Mouse (Mus musculus) embryonic facial prominence, embryonic 14.5 days (tissue): ENCODE data around the gene Tmem238l. TPM values are rescaled to one million over a fixed set of nuclear protein-coding genes. Genes with fewer than 3 reads are reported as not detected.
A peak's percentile ranks its signal among the peaks of the same experiment; 100 is the strongest.

Experiments used
- ATAC-seq: fragments of 200-750 bp; cut with Nextera tagmentation; 2 replicates; pipeline ENCODE4 v1.8.0; 2017; ENCODE audit warnings: low read depth, moderate number of reproducible peaks, moderate TSS enrichment
- DNase-seq: peaks from one replicate; pipeline ENCODE4 v3.0.0-alpha.2; 2015; ENCODE audit warnings: low spot score
- H3K27ac ChIP-seq: fragments of 300-500 bp; sonication (generic); replicated peaks from 2 replicates; pipeline ENCODE4 v1.5.1; 2014; ENCODE audit warnings: low read depth, mild to moderate bottlenecking, low read length, moderate library complexity
- H3K27me3 ChIP-seq: fragments of 300-500 bp; sonication (generic); replicated peaks from 2 replicates; pipeline ENCODE4 v1.6.1; 2014; ENCODE audit warnings: low read length; ENCODE audit not compliant: control insufficient read depth, insufficient read depth
- H3K36me3 ChIP-seq: fragments of 300-500 bp; sonication (generic); 2 replicates; pipeline ENCODE4 v1.6.1; 2014; ENCODE audit warnings: low read length, mixed read lengths; ENCODE audit not compliant: control insufficient read depth, insufficient read depth
- H3K4me1 ChIP-seq: fragments of 300-500 bp; sonication (generic); 2 replicates; pipeline ENCODE4 v1.6.1; 2014; ENCODE audit warnings: antibody characterized with exemption, low read length; ENCODE audit not compliant: control insufficient read depth, insufficient read depth
- H3K4me2 ChIP-seq: fragments of 300-500 bp; sonication (generic); 2 replicates; pipeline ENCODE4 v1.6.1; 2014; ENCODE audit warnings: low read depth, mild to moderate bottlenecking, low read length, moderate library complexity, mixed read lengths
- H3K4me3 ChIP-seq: fragments of 300-500 bp; sonication (generic); 2 replicates; pipeline ENCODE4 v1.5.1; 2014; ENCODE audit warnings: low read depth, mild to moderate bottlenecking, low read length
- H3K9ac ChIP-seq: fragments of 300-500 bp; sonication (generic); 2 replicates; pipeline ENCODE4 v1.6.1; 2014; ENCODE audit warnings: low read depth, mild to moderate bottlenecking, low read length, moderate library complexity, mixed read lengths
- H3K9me3 ChIP-seq: fragments of 300-500 bp; sonication (generic); 2 replicates; pipeline ENCODE4 v1.6.1; 2016; ENCODE audit warnings: low read length; ENCODE audit not compliant: control insufficient read depth
- WGBS: fragments of 180-500 bp; shearing (Covaris S2); extraction: QIAGEN DNeasy Blood & Tissue Kit; methylation state at CpG from one replicate; pipeline ENCODE4 v1.1.7; 2014; 5-methylcytosine and 5-hydroxymethylcytosine counted together
- polyA plus RNA-seq: library from polyadenylated mRNA; unstranded; fragments of >200 nt; fragmentation: Nextera tagmentation; extraction: Ambion mirVana; gene quantifications from 2 replicates; pipeline ENCODE4 v1.2.1, GENCODE M21; 2014

The Tmem238l gene
- polyA plus RNA-seq, 1 experiment from 2014 or later = not detected

GRCm38 (mm10) chr11:66966500-66967116, 10.2 kb downstream of the Tmem238l start:
- H3K9ac ChIP-seq = no peak overlapping the region
- H3K9me3 ChIP-seq = no peaks in the 10 kb centered on the region
- DNase-seq (peak; percentile 4), ATAC-seq (no peak)
- H3K4me3 ChIP-seq = no peak overlapping the region
- H3K4me1 ChIP-seq = no peaks in the 10 kb centered on the region
- 21% methylated on average over 7 of the region's 7 CpGs for WGBS
- no peaks in the 10 kb centered on the region for H3K36me3 ChIP-seq
- no peak overlapping the region for H3K4me2 ChIP-seq
- H3K27ac ChIP-seq = no peak overlapping the region
- no peaks in the 10 kb centered on the region; the same call in 1 of the 2 replicates for H3K27me3 ChIP-seq

GRCm38 (mm10) chr11:66968575-66968974, 12.1 kb downstream of the Tmem238l start:
- no peaks in the 10 kb centered on the region for H3K9me3 ChIP-seq
- H3K4me2 ChIP-seq = no peak overlapping the region
- WGBS = 85% methylated on average over 1 of the region's 1 CpGs
- H3K27me3 ChIP-seq = no peaks in the 10 kb centered on the region; the same call in 1 of the 2 replicates
- H3K27ac ChIP-seq = no peak overlapping the region
- ATAC-seq (no peak), DNase-seq (no peak)
- no peak overlapping the region for H3K4me3 ChIP-seq
- H3K4me1 ChIP-seq = no peaks in the 10 kb centered on the region
- H3K9ac ChIP-seq = no peak overlapping the region
- no peaks in the 10 kb centered on the region for H3K36me3 ChIP-seq

- H3K36me3 ChIP-seq = no peaks in the 10 kb centered on the region
- H3K27me3 ChIP-seq = no peaks in the 10 kb centered on the region
- H3K4me1 ChIP-seq = no peaks in the 10 kb centered on the region
- no peak overlapping the region for H3K4me3 ChIP-seq
- no peak overlapping the region for H3K4me2 ChIP-seq
- no peak for DNase-seq
- no peak for ATAC-seq
- H3K9me3 ChIP-seq = peaks cover 17% of the 10 kb centered on the region; the same call in 1 of the 2 replicates
- 68% methylated on average over 3 of the region's 3 CpGs for WGBS
- no peak overlapping the region for H3K27ac ChIP-seq
- no peak overlapping the region for H3K9ac ChIP-seq
Measured at GRCm38 (mm10) chr11:66973507-66973906, 17.1 kb downstream of the Tmem238l start.

DNA sequence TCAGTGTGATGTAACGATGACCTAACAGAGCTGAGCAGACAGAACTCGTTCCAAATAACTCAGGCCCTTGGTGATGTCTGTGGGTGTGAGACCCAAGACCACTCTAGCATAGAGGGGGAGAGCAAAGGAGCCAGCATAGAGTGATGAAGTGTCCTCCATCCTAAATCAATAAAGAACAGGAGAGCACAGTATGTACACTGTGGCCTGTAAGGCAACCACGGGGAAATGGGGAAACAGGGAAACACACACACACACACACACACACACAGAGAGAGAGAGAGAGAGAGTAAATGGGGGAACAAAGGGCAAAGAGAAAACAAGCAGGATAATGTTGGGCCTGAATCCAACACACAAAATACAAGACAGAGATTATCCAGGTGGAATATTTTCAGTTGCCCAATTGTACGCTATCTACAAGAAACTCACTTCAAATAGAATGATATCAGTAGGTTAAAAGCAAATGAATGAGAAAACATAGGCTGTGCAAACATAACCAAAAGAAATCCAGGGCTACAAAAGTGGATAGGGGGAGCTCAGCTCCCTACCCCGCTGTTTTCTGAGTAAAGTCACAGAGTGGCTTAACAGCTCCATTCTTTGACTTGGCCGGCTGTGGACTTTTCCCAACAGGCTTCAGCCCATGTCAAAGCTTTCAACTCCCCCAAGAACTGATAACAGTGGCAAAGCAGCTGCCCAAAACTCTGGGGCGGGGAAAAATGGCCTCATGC, 19.3 kb downstream of the Tmem238l start:
- H3K4me1 ChIP-seq = no peaks in the 10 kb centered on the region
- H3K4me3 ChIP-seq = no peak overlapping the region
- ATAC-seq (no peak), DNase-seq (no peak)
- peaks cover 17% of the 10 kb centered on the region; the same call in 1 of the 2 replicates for H3K9me3 ChIP-seq
- WGBS = 92% methylated on average over 7 of the region's 7 CpGs
- H3K36me3 ChIP-seq = no peaks in the 10 kb centered on the region
- H3K4me2 ChIP-seq = no peak overlapping the region
- H3K27ac ChIP-seq = no peak overlapping the region
- no peaks in the 10 kb centered on the region for H3K27me3 ChIP-seq
- H3K9ac ChIP-seq = no peak overlapping the region

DNA sequence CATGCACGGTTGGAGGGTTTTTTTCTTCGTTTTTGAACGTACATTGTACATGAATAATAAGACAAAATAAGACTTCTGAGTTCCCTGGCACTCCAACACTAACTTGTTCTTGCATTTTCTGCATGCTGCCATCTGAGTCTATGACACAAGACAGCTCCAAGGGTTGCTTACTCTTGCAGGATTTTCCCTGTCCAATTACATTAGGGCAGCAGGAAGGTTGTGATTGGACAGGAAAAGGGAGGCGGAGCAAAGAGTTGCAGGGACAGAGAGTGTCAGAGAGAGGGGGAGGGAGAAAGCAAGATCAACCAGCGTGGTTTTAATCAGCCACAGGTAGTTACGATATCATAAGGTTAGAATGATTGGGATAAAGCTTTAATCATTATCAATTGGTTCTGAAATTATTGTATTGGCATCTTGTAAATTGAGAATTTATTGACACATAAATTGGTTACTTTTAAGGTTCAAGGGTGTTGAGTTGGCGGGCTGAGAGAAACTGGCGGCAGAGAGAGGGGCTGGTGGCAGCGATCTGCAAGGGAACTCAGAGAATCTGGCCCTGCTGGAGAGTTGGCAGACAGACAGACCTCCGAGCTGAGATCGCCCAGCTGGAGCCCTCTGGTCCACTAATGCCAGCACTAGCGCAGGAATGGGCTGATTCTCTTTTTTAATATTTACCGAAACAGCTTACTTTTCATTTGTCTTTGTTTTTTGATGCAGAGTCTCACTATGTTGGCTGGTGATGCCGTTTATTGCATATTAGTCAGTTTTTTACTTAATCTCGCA, 25.1 kb downstream of the Tmem238l start:
- Histone ChIP-seq H3K27me3 (no peaks in the 10 kb centered on the region), H3K9ac (no peak overlapping the region), H3K4me3 (no peak overlapping the region), H3K36me3 (no peaks in the 10 kb centered on the region), H3K9me3 (0 out of 2 replicates have a peak, but pooled peaks cover 2% of the 10 kb centered on the region), H3K4me1 (peaks cover 15% of the 10 kb centered on the region), H3K4me2 (no peak overlapping the region), H3K27ac (no peak overlapping the region)
- ATAC-seq = no peak
- no peak for DNase-seq
- WGBS = 78% methylated on average over 15 of the region's 15 CpGs

DNA sequence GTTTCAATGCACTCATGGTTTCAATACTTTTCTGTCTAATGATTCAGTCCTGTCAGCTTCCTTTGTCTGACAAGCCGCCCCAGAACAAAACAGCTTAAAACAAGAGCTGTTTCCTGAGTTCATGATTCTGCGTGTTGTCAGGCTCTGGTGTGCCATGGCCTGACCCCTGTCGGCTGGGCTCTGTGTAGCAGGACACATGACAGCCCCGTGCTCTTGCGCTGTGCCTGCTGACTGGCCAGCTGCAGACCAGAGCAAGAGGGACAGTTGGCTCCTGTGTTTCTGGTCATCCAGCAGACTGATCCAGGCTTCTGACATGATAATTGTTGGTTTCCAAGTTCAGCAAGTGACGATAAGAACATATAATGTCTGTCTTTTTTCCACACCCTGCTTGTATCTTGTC, 26.4 kb downstream of the Tmem238l start:
- no peaks in the 10 kb centered on the region for H3K27me3 ChIP-seq
- no peaks in the 10 kb centered on the region for H3K36me3 ChIP-seq
- DNase-seq (peak; percentile 35), ATAC-seq (peak; percentile 48; the same call in 1 of the 2 replicates)
- 32% methylated on average over 6 of the region's 6 CpGs for WGBS
- H3K4me2 ChIP-seq = no peak overlapping the region
- no peak overlapping the region for H3K9ac ChIP-seq
- no peaks in the 10 kb centered on the region for H3K9me3 ChIP-seq
- H3K4me3 ChIP-seq = no peak overlapping the region
- peaks cover 15% of the 10 kb centered on the region for H3K4me1 ChIP-seq
- no peak overlapping the region for H3K27ac ChIP-seq

DNA sequence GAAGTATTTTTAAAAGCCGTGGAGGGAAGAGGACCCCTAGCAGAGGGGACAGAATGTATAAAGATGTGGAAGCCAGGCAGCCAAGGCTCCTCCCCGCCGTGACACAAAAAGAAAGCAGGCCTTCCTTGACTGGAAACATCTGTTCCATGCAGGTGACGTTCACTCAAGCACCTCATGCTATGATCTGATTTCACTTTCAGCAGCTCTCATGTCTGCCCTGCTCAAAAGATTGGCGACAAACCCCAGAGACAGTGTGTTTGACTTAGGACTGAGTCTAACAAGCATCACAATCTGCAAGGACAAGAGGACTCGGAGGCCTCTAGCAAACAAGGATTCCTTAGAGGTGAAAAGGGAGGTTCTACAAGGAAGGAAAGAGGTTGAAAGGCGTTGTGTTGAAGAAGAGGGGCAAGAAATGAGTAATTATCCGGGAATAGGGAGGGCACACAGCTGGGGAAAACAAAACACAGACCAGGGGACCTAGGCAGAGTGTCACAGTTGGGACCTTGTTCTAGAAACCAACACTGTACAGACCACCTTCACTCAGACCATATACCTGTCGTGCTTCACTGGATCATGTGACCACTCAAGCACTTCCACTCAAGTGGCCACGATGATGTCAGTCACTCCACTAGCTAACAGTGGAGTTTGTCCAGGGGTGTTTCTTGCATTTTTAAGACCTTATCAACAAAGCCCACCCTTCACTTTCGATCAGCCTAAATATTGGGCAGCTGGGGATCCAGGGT, 27.2 kb downstream of the Tmem238l start:
- Histone ChIP-seq H3K4me2 (peak overlapping the region; percentile 78; the same call in 1 of the 2 replicates), H3K4me1 (peaks cover 15% of the 10 kb centered on the region), H3K9ac (no peak overlapping the region), H3K4me3 (no peak overlapping the region), H3K27ac (peak overlapping the region; percentile 77), H3K27me3 (no peaks in the 10 kb centered on the region), H3K9me3 (no peaks in the 10 kb centered on the region), H3K36me3 (no peaks in the 10 kb centered on the region)
- no peak for ATAC-seq
- 42% methylated on average over 11 of the region's 11 CpGs for WGBS
- no peak for DNase-seq
